Mouse (Mus musculus) cerebellum, postnatal 10 days (tissue): Measurements from ENCODE around the gene Dnaic1.

Source experiments
- DNase-seq, 2 experiments: peaks; one replicate each; pipeline ENCODE4 v3.0.0; 2021; ENCODE audit warnings: mixed read lengths in 2 of 2

Gene Dnaic1

DNA sequence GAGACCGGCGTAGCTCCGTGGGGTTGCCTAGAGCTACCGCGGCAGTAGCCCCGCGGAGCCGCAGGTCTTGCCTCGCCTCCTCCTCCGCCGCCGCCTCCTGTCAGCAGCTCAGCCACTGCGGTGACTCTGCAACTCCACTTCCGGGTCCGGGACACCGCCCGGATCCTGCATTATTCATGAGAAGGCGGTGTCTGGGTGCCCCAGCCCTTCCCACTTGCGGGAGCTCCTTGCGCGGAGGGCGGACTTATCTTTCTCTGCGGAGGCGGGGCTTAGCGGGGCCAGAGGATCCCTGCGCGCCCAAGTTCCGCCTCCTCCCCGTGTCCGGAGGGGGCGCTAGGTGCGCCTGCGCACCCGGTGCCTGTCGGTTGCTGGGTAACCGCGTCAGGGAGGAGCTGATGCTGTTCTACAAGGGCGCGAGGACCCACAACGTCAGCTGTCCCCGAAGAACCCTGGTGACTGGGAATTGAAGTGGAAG is at the start of gene Dnaic1, which contains the start of gene Fam219a:
TSS of gene Dnaic1 (plus strand) at position 365 of the 475 bp plus-strand sequence.
TSS of gene Fam219a (minus strand) at position 128 of the 475 bp plus-strand sequence.
- DNase-seq, result peak; percentile 98 to 99

- DNase-seq, result no peak
Observed at GRCm38 (mm10) chr4:41520641-41521040, 48.9 kb upstream of the Dnaic1 start.

- no peak for DNase-seq
Observed at GRCm38 (mm10) chr4:41522136-41522535, 47.4 kb upstream of the Dnaic1 start.

GRCm38 (mm10) chr4:41522788-41523187 is 46.8 kb upstream of the Dnaic1 start:
- peak; percentile 65 to 75 for DNase-seq

DNA sequence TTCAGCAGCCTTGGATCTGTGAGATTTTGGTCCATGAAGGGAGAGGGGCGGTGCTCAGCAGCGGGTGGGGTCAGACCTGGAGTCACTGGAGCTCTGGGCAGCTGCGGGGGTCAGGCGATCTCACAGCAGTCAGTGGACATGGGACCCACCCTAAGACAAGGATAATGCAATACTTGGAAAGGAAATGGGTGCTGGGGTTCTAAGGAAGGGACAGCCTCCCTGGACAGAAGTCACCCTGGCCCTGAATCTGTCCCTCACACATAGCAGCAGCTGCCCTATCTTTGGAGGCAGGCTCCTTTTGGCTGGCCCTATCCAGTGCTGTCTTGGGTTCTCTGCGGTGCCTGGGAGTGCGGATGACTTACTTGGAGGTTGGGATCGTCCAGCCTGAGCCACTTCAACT is 45.7 kb upstream of the Dnaic1 start:
- DNase-seq, result no peak

DNA sequence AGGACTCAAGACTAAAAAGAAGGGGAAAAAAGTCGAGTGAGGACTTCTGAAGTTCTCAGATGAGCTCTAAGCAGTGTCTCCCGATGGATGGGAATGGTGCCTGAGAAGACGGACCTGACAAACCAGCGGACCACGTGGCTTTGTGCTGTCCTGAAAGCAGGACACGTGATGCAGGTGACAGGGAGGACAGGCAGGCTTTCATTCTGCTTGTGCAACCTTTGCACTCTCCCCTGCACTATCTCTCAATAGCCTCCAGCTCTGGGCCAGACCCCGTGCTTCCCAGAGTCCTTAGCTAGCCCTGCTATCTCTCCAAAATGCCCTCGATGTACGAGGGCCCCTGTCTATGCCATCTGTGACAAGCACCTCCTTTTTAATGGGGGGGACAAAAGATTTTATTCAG is 44.7 kb upstream of the Dnaic1 start:
- no peak for DNase-seq

DNA sequence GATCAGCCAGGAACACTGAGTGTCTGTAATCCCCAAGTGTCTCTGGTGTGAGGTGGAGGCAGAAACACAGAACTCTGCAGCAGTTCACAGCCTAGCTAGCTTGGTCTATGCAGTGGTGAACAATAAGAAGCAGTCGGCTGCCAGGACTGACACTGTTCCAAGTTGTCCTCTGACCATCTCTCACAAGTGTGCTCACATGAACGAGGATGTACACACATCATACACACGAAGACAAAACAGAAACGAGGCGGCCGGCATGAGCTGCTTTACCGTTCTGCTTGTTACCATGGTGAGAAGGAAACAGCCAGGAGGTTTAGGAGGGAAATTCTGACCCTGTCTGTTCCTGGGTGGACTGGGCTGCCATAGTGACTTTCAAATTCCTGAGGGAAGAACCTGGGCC is 43.0 kb upstream of the Dnaic1 start:
- DNase-seq, result no peak

- DNase-seq, result no peak
Observed at GRCm38 (mm10) chr4:41527076-41527475, 42.5 kb upstream of the Dnaic1 start.

DNA sequence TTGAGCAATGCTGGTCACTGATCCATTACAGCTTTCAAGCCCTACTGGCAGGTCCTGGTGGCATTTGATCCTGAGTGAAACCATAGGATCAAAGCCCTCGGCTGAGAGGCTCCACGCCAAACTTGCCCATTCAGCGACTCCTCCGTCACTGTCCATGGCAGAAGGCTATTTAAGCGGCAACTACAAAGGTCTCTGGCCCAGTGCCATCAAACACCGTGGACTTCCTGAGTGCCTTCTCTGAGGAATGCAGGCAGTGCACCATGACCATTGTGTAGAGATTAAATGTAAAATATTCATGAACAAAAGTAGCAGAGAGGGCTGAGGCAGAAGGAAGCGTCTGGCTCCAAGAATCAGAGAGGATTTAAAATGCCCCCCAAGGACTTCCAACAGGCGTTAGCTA is 41.6 kb upstream of the Dnaic1 start:
- DNase-seq, result peak; percentile 80 to 81

GRCm38 (mm10) chr4:41532420-41532819 is 37.2 kb upstream of the Dnaic1 start:
- no peak for DNase-seq

GRCm38 (mm10) chr4:41534866-41535265 is 34.7 kb upstream of the Dnaic1 start:
- no peak for DNase-seq

- DNase-seq, result no peak
Observed at GRCm38 (mm10) chr4:41542136-41542535, 27.4 kb upstream of the Dnaic1 start.

DNA sequence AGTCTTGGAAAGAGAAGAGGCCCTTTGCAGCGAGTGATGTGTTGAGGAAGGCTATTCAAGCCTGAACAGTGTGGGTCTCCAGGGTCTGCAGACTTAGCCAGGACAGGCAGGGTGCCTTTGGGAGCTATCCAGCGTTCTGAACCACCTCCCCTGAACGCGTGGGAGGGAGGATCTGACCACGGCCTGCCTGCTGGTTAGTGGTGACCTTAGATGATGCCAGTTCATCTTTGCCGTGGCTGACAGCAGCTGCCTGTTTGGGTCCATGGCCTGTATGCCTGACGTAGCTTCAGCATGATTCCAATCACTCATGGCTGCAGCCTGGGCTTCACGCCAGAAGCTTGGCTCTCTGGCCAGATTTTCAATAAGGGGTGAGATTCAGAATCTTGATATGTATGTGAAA is 23.6 kb upstream of the Dnaic1 start:
- DNase-seq, result peak; percentile 85 to 89

- peak; percentile 62 to 69 for DNase-seq
Observed at GRCm38 (mm10) chr4:41547086-41547485, 22.5 kb upstream of the Dnaic1 start.

DNA sequence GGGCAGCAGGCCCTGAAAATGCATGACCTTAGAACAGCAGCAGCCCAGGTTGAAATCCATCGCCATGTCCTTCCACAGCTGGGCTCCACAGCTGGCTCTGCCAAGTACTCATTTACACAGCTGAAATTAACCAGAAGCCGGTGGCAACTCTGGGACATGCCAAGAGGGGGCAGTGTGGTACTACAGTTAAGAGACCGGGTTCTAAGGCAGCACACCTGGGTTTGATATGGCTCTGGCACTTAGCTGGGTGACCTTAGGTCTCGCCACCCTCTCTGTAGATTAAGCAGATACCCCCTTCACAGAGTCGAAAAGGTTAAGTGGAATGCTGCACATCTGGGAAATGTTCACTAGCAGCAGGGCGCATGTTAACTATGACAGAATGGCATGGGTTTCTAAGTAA is 17.0 kb upstream of the Dnaic1 start:
- peak; percentile 70 to 79 for DNase-seq

GRCm38 (mm10) chr4:41553116-41553515 is 16.5 kb upstream of the Dnaic1 start:
- DNase-seq, result no peak

DNA sequence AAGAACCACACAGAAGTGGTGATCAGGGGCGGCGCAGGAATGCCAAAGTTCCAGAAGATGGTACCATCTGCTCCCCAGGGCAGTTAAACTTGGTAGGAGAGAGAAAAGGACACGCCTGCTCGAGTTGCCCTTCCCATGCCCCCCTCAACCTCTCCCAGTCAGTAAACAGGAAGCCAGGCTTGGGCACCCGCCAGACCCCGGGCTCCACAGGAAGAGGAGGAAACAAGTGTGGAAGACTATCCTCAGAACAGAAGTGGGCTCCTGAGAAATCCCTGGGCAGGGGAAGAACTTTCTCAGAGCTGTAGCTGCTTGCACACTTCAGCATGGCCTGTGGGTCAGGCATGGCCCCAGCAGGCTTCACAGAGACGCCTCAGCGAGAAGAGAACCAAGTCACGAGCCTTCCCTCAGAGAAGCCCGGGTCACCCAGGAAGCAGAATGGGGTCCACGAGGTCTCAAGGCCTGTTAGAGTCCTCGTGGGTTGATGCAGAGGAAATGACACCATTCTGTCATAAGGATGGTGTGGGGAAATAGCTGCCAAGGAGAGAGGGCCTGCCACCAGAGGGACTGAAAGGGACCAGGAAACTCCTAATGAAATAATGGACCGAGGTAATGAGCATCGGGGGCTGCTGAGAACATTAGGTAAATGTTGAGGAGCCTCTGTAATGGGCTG is 14.4 kb upstream of the Dnaic1 start:
- DNase-seq, result peak; percentile 47 to 56

GRCm38 (mm10) chr4:41556311-41556953 is 13.1 kb upstream of the Dnaic1 start:
- no peak for DNase-seq

DNA sequence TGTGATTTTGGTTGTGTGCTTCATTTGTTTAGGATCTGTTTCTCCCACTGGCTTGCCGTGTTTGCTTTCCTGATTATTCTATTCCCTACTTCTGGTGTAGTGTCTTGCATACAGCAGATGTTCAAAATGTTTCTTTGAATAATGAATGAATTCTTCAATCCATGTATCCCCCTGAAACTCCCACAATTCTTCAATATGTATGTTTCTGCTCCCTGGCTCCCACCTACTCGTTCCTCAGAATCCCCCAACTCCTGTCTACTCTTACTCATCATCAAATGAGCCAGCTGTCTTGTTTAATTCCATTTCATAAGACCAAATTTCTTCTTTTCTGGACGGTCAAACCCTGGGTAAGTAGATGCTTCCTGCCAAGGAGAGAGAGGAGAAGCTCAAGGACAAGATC is 12.5 kb upstream of the Dnaic1 start:
- DNase-seq, result no peak

- DNase-seq, result no peak
Observed at GRCm38 (mm10) chr4:41563297-41563696, 6.3 kb upstream of the Dnaic1 start.

- DNase-seq, result no peak
Observed at GRCm38 (mm10) chr4:41566123-41566522, 3.5 kb upstream of the Dnaic1 start.

DNA sequence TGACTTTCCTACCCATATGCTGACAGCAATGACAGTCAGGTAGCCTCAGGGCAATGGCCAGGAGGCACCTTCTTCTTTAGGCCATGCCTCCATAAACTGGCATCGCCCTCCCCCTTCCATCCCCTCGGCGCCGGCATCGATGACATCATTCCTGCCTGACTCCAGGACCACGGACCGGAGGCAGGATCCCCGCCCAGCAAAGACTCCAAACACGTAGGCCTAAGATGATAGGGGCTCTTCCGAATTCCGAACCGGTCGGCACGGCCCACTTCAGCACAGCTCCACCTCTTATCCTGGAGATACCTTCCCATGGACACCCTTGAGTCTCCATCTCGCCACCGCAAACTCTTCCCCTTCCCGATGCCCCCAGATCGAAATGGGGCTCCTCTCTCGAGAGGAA is 1.3 kb upstream of the Dnaic1 start:
- peak; percentile 81 for DNase-seq

- DNase-seq, result peak; percentile 84 to 87
Observed at GRCm38 (mm10) chr4:41568682-41569410, 729 bp upstream of the Dnaic1 start.

DNA sequence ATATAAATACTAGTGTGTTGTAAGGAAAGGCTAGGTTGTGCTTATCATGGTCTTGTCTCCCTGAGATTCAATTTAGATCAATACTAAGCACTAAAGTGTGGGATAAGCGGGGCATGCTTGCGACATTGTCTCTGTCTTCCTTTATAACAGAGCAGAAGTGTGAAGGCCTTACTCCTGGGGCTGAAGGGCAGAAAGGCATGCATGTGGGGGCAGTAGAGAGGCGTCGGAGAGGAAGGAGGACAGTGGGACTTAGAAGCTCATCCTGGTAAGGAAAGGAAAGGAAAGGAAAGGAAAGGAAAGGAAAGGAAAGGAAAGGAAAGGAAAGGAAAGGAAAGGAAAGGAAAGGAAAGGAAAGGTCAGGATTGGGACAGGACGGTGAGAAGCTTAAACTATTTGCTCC is 1.9 kb downstream of the Dnaic1 start:
- DNase-seq, result peak; percentile 57 to 65
